Mouse (Mus musculus) kidney, adult 2 months (tissue): ENCODE data around the gene Arhgap6. TPM values are rescaled to one million over a fixed set of nuclear protein-coding genes. Genes with fewer than 3 reads are reported as not detected.

Experiments
- DNase-seq: peaks from one replicate; pipeline ENCODE4 v3.0.0; 2021
- H3K27ac ChIP-seq: fragments of 200-500 bp; 2 replicates; pipeline ENCODE4 v1.5.1; 2012; ENCODE audit warnings: low read depth, low read length, control low read depth, inconsistent platforms; ENCODE audit not compliant: insufficient read depth
- H3K27me3 ChIP-seq: fragments of 200-500 bp; replicated peaks from 2 replicates; pipeline ENCODE4 v1.6.1; 2012; ENCODE audit warnings: mild to moderate bottlenecking, moderate library complexity, low read length, inconsistent platforms; ENCODE audit not compliant: control insufficient read depth, insufficient read depth
- H3K36me3 ChIP-seq: fragments of 200-500 bp; 2 replicates; pipeline ENCODE4 v1.6.1; 2012; ENCODE audit warnings: mild to moderate bottlenecking, moderate library complexity, low read length, inconsistent platforms; ENCODE audit not compliant: control insufficient read depth, insufficient read depth
- H3K4me1 ChIP-seq: fragments of 200-500 bp; 2 replicates; pipeline ENCODE4 v1.6.1; 2011; ENCODE audit warnings: low read length; ENCODE audit not compliant: control insufficient read depth, insufficient read depth
- H3K4me3 ChIP-seq: fragments of 200-500 bp; 2 replicates; pipeline ENCODE4 v1.5.1; 2011; ENCODE audit warnings: mild to moderate bottlenecking, low read depth, low read length, control low read depth; ENCODE audit not compliant: insufficient read depth
- CTCF ChIP-seq: fragments of 200-500 bp; conservative IDR thresholded peaks from 2 replicates; pipeline ENCODE4 v1.5.1; 2011; ENCODE audit warnings: low read depth, mild to moderate bottlenecking, control low read depth, low read length, moderate library complexity, mixed read lengths; ENCODE audit not compliant: insufficient read depth, insufficient read length
- POLR2A ChIP-seq: fragments of 200-500 bp; IDR thresholded peaks from one replicate; pipeline ENCODE4 v1.6.1; 2011; ENCODE audit warnings: low read depth, low read length, control low read depth
- WGBS: fragments of 180-500 bp; shearing (Covaris S2); methylation state at CpG from one replicate; pipeline ENCODE4 v1.1.7; 2018; 5-methylcytosine and 5-hydroxymethylcytosine counted together
- polyA plus RNA-seq: library from polyadenylated mRNA; depleted of rRNA; stranded (reverse); fragments of >200 nt; gene quantifications from 2 replicates; pipeline ENCODE4 v1.2.3, GENCODE M21; 2012

The Arhgap6 gene
- polyA plus RNA-seq, 1 experiment, result 3.9 TPM

- Histone ChIP-seq H3K4me1 (no peaks in the 10 kb centered on the region), H3K27ac (no peak overlapping the region), H3K27me3 (no peaks in the 10 kb centered on the region), H3K4me3 (no peak overlapping the region), H3K36me3 (no peaks in the 10 kb centered on the region)
- 83% methylated on average over 2 of the region's 2 CpGs for WGBS
- peak; percentile 0 for DNase-seq
- no peak for TF ChIP-seq POLR2A
- no peak for TF ChIP-seq CTCF
Observed at GRCm38 (mm10) chrX:168980370-168980769, 185.5 kb downstream of the Arhgap6 start.

- TF ChIP-seq CTCF, result no peak
- TF ChIP-seq POLR2A, result no peak
- Histone ChIP-seq H3K27me3 (no peaks in the 10 kb centered on the region), H3K4me3 (no peak overlapping the region), H3K4me1 (no peaks in the 10 kb centered on the region), H3K36me3 (no peaks in the 10 kb centered on the region), H3K27ac (no peak overlapping the region)
- no peak for DNase-seq
- WGBS, result 61% methylated on average over 1 of the region's 1 CpGs
Observed at GRCm38 (mm10) chrX:169007066-169007465, 212.2 kb downstream of the Arhgap6 start.

GRCm38 (mm10) chrX:169012701-169013100, 217.8 kb downstream of the Arhgap6 start:
- no peaks in the 10 kb centered on the region for H3K27me3 ChIP-seq
- TF ChIP-seq CTCF, result no peak
- no peak for TF ChIP-seq POLR2A
- H3K4me3 ChIP-seq, result no peak overlapping the region
- H3K27ac ChIP-seq, result no peak overlapping the region
- H3K36me3 ChIP-seq, result no peaks in the 10 kb centered on the region
- no peaks in the 10 kb centered on the region for H3K4me1 ChIP-seq
- DNase-seq, result peak; percentile 6

GRCm38 (mm10) chrX:169034390-169034789, 239.5 kb downstream of the Arhgap6 start:
- no peak for DNase-seq
- Histone ChIP-seq H3K4me3 (no peak overlapping the region), H3K27ac (no peak overlapping the region), H3K4me1 (no peaks in the 10 kb centered on the region; the same call in 1 of the 2 replicates), H3K27me3 (no peaks in the 10 kb centered on the region), H3K36me3 (no peaks in the 10 kb centered on the region)
- 83% methylated on average over 1 of the region's 1 CpGs for WGBS
- TF ChIP-seq CTCF, result no peak
- TF ChIP-seq POLR2A, result no peak

- H3K4me3 ChIP-seq, result peak overlapping the region; percentile 68
- TF ChIP-seq POLR2A (no peak), CTCF (peak; percentile 40)
- H3K27ac ChIP-seq, result peak overlapping the region; percentile 66
- H3K4me1 ChIP-seq, result no peaks in the 10 kb centered on the region; the same call in 1 of the 2 replicates
- DNase-seq, result peak; percentile 86
- no peaks in the 10 kb centered on the region for H3K27me3 ChIP-seq
- WGBS, result under 1% methylated on average over 25 of the region's 32 CpGs
- no peaks in the 10 kb centered on the region for H3K36me3 ChIP-seq
Observed at GRCm38 (mm10) chrX:169036403-169037296, 241.8 kb downstream of the Arhgap6 start.

- TF ChIP-seq CTCF (no peak), POLR2A (no peak)
- WGBS, result 15% methylated on average over 4 of the region's 4 CpGs
- H3K27ac ChIP-seq, result peak overlapping the region; percentile 66
- H3K36me3 ChIP-seq, result no peaks in the 10 kb centered on the region
- peak overlapping the region; percentile 68 for H3K4me3 ChIP-seq
- H3K27me3 ChIP-seq, result no peaks in the 10 kb centered on the region
- H3K4me1 ChIP-seq, result no peaks in the 10 kb centered on the region; the same call in 1 of the 2 replicates
- DNase-seq, result peak; percentile 29
Observed at GRCm38 (mm10) chrX:169037401-169037800, 242.5 kb downstream of the Arhgap6 start.

- Histone ChIP-seq H3K27me3 (no peaks in the 10 kb centered on the region), H3K4me1 (no peaks in the 10 kb centered on the region), H3K4me3 (no peak overlapping the region), H3K36me3 (no peaks in the 10 kb centered on the region), H3K27ac (no peak overlapping the region)
- no peak for TF ChIP-seq POLR2A
- TF ChIP-seq CTCF, result no peak
- 69% methylated on average over 1 of the region's 1 CpGs for WGBS
- no peak for DNase-seq
Observed at GRCm38 (mm10) chrX:169043872-169044271, 249.0 kb downstream of the Arhgap6 start.
